Mouse (Mus musculus) midbrain, embryonic 16.5 days (tissue): ENCODE results near the gene Nckap5l. TPM values are rescaled to one million over a fixed set of nuclear protein-coding genes. Genes with fewer than 3 reads are reported as not detected.
A peak's percentile ranks its signal among the peaks of the same experiment; 100 is the strongest.

Source experiments
- ATAC-seq: fragments of 200-750 bp; cut with Nextera tagmentation; 2 replicates; pipeline ENCODE4 v1.8.0; 2017; ENCODE audit warnings: moderate TSS enrichment
- H3K27ac ChIP-seq: fragments of 300-500 bp; sonication (generic); 2 replicates; pipeline ENCODE4 v1.5.1; 2014; ENCODE audit warnings: mild to moderate bottlenecking, low read length, mixed read lengths
- H3K27me3 ChIP-seq: fragments of 300-500 bp; sonication (generic); 2 replicates; pipeline ENCODE4 v1.6.1; 2014; ENCODE audit warnings: low read depth, low read length, mixed read lengths; ENCODE audit not compliant: control insufficient read depth, insufficient read depth
- H3K36me3 ChIP-seq: fragments of 300-500 bp; sonication (generic); 2 replicates; pipeline ENCODE4 v1.6.1; 2014; ENCODE audit warnings: mild to moderate bottlenecking, low read length, moderate library complexity, mixed read lengths; ENCODE audit not compliant: control insufficient read depth, insufficient read depth
- H3K4me1 ChIP-seq: fragments of 300-500 bp; sonication (generic); 2 replicates; pipeline ENCODE4 v1.6.1; 2014; ENCODE audit warnings: mild to moderate bottlenecking, low read length, mixed read lengths; ENCODE audit not compliant: control insufficient read depth, insufficient read depth
- H3K4me2 ChIP-seq: fragments of 300-500 bp; sonication (generic); 2 replicates; pipeline ENCODE4 v1.6.1; 2014; ENCODE audit warnings: mild to moderate bottlenecking, low read length, mixed read lengths
- H3K4me3 ChIP-seq: fragments of 300-500 bp; sonication (generic); 2 replicates; pipeline ENCODE4 v1.5.1; 2014; ENCODE audit warnings: low read depth, mild to moderate bottlenecking, low read length, moderate library complexity, mixed read lengths
- H3K9ac ChIP-seq: fragments of 300-500 bp; sonication (generic); 2 replicates; pipeline ENCODE4 v1.6.1; 2014; ENCODE audit warnings: low read depth, low read length, mixed read lengths
- H3K9me3 ChIP-seq: fragments of 300-500 bp; sonication (generic); replicated peaks from 2 replicates; pipeline ENCODE4 v1.6.1; 2014; ENCODE audit warnings: mild to moderate bottlenecking, low read length, mixed read lengths; ENCODE audit not compliant: control insufficient read depth, poor library complexity, severe bottlenecking
- WGBS: fragments of 180-500 bp; shearing (Covaris S2); extraction: QIAGEN DNeasy Blood & Tissue Kit; methylation state at CpG from one replicate; pipeline ENCODE4 v1.1.7; 2014; 5-methylcytosine and 5-hydroxymethylcytosine counted together
- polyA plus RNA-seq: library from polyadenylated mRNA; unstranded; fragments of >200 nt; fragmentation: Nextera tagmentation; extraction: Ambion mirVana; gene quantifications from 2 replicates; pipeline ENCODE4 v1.2.1, GENCODE M21; 2015

Nckap5l gene
- polyA plus RNA-seq, 1 experiment from 2014 or later: 17.1 TPM

GRCm38 (mm10) chr15:99423884-99424283, 33.7 kb downstream of the Nckap5l start:
- no peak for ATAC-seq
- Histone ChIP-seq H3K9me3 (no peaks in the 10 kb centered on the region), H3K4me3 (no peak overlapping the region), H3K36me3 (peaks cover 33% of the 10 kb centered on the region), H3K9ac (0 out of 2 replicates have a peak overlapping the region, but pooled peaks have one; percentile 11), H3K27me3 (no peaks in the 10 kb centered on the region), H3K27ac (no peak overlapping the region), H3K4me1 (peaks cover 4% of the 10 kb centered on the region), H3K4me2 (no peak overlapping the region)
- WGBS: 91% methylated on average over 9 of the region's 9 CpGs

- Histone ChIP-seq H3K27me3 (no peaks in the 10 kb centered on the region), H3K4me1 (peaks cover 4% of the 10 kb centered on the region), H3K9me3 (no peaks in the 10 kb centered on the region), H3K9ac (no peak overlapping the region), H3K36me3 (peaks cover 30% of the 10 kb centered on the region), H3K27ac (no peak overlapping the region), H3K4me3 (no peak overlapping the region), H3K4me2 (no peak overlapping the region)
- 92% methylated on average over 10 of the region's 10 CpGs for WGBS
- no peak for ATAC-seq
Measured at GRCm38 (mm10) chr15:99423131-99423530, 34.4 kb downstream of the Nckap5l start.

GRCm38 (mm10) chr15:99422551-99422950, 35.0 kb downstream of the Nckap5l start:
- peaks cover 4% of the 10 kb centered on the region for H3K4me1 ChIP-seq
- no peak overlapping the region for H3K9ac ChIP-seq
- H3K9me3 ChIP-seq: no peaks in the 10 kb centered on the region
- H3K4me2 ChIP-seq: no peak overlapping the region
- H3K27me3 ChIP-seq: no peaks in the 10 kb centered on the region
- H3K36me3 ChIP-seq: peaks cover 27% of the 10 kb centered on the region
- no peak for ATAC-seq
- no peak overlapping the region for H3K4me3 ChIP-seq
- no peak overlapping the region for H3K27ac ChIP-seq
- 92% methylated on average over 23 of the region's 23 CpGs for WGBS

- Histone ChIP-seq H3K9ac (no peak overlapping the region), H3K4me2 (no peak overlapping the region), H3K9me3 (no peaks in the 10 kb centered on the region), H3K27ac (no peak overlapping the region), H3K4me1 (peaks cover 4% of the 10 kb centered on the region), H3K4me3 (no peak overlapping the region), H3K36me3 (peaks cover 19% of the 10 kb centered on the region), H3K27me3 (no peaks in the 10 kb centered on the region)
- WGBS: 88% methylated on average over 8 of the region's 8 CpGs
- ATAC-seq: no peak
Measured at GRCm38 (mm10) chr15:99421676-99422075, 35.9 kb downstream of the Nckap5l start.

- H3K9me3 ChIP-seq: no peaks in the 10 kb centered on the region
- peak overlapping the region; percentile 56; the same call in 1 of the 2 replicates for H3K27ac ChIP-seq
- H3K4me1 ChIP-seq: peaks cover 5% of the 10 kb centered on the region
- ATAC-seq: no peak
- H3K36me3 ChIP-seq: peaks cover 16% of the 10 kb centered on the region
- WGBS: 83% methylated on average over 9 of the region's 9 CpGs
- H3K9ac ChIP-seq: no peak overlapping the region
- H3K4me3 ChIP-seq: no peak overlapping the region
- H3K27me3 ChIP-seq: no peaks in the 10 kb centered on the region
- H3K4me2 ChIP-seq: no peak overlapping the region
Measured at GRCm38 (mm10) chr15:99421152-99421551, 36.4 kb downstream of the Nckap5l start.

GRCm38 (mm10) chr15:99420521-99421014, 37.0 kb downstream of the Nckap5l start:
- H3K4me1 ChIP-seq: peaks cover 7% of the 10 kb centered on the region
- no peaks in the 10 kb centered on the region for H3K9me3 ChIP-seq
- H3K4me3 ChIP-seq: no peak overlapping the region
- WGBS: 3% methylated on average over 12 of the region's 12 CpGs
- no peak overlapping the region for H3K9ac ChIP-seq
- peak overlapping the region; percentile 56 for H3K27ac ChIP-seq
- peaks cover 13% of the 10 kb centered on the region for H3K36me3 ChIP-seq
- H3K27me3 ChIP-seq: no peaks in the 10 kb centered on the region
- ATAC-seq: 0 out of 2 replicates have a peak, but pooled peaks have one; percentile 30
- H3K4me2 ChIP-seq: peak overlapping the region; percentile 43

GRCm38 (mm10) chr15:99420101-99420500, 37.4 kb downstream of the Nckap5l start:
- H3K9me3 ChIP-seq: no peaks in the 10 kb centered on the region
- no peak overlapping the region for H3K4me3 ChIP-seq
- H3K9ac ChIP-seq: no peak overlapping the region
- peaks cover 10% of the 10 kb centered on the region; the same call in 1 of the 2 replicates for H3K36me3 ChIP-seq
- H3K27ac ChIP-seq: no peak overlapping the region
- WGBS: 20% methylated on average over 5 of the region's 5 CpGs
- ATAC-seq: no peak
- H3K4me2 ChIP-seq: peak overlapping the region; percentile 43; the same call in 1 of the 2 replicates
- peaks cover 7% of the 10 kb centered on the region for H3K4me1 ChIP-seq
- H3K27me3 ChIP-seq: no peaks in the 10 kb centered on the region

GRCm38 (mm10) chr15:99417692-99418271, 39.8 kb downstream of the Nckap5l start:
- Histone ChIP-seq H3K9me3 (no peaks in the 10 kb centered on the region), H3K4me3 (no peak overlapping the region), H3K27ac (no peak overlapping the region), H3K9ac (no peak overlapping the region), H3K36me3 (peaks cover 8% of the 10 kb centered on the region; the same call in 1 of the 2 replicates), H3K27me3 (no peaks in the 10 kb centered on the region), H3K4me1 (peaks cover 7% of the 10 kb centered on the region), H3K4me2 (no peak overlapping the region)
- ATAC-seq: no peak
- 43% methylated on average over 17 of the region's 17 CpGs for WGBS

GRCm38 (mm10) chr15:99416957-99417356, 40.6 kb downstream of the Nckap5l start:
- no peak overlapping the region for H3K27ac ChIP-seq
- no peaks in the 10 kb centered on the region for H3K9me3 ChIP-seq
- H3K4me3 ChIP-seq: no peak overlapping the region
- no peak for ATAC-seq
- H3K9ac ChIP-seq: no peak overlapping the region
- WGBS: 37% methylated on average over 4 of the region's 4 CpGs
- H3K4me1 ChIP-seq: peaks cover 7% of the 10 kb centered on the region
- no peaks in the 10 kb centered on the region for H3K27me3 ChIP-seq
- no peaks in the 10 kb centered on the region for H3K36me3 ChIP-seq
- H3K4me2 ChIP-seq: no peak overlapping the region
